Mouse (Mus musculus) myocyte (in vitro differentiated cells): ENCODE results near the gene Itm2b.

Experiments
- CEBPB ChIP-seq: IDR thresholded peaks from 2 replicates; pipeline ENCODE4 v1.6.1; 2011; ENCODE audit warnings: mild to moderate bottlenecking, moderate library complexity; ENCODE audit not compliant: poor library complexity, insufficient read depth, severe bottlenecking
- E2F4 ChIP-seq: IDR thresholded peaks from one replicate; pipeline ENCODE4 v1.6.1; 2011; ENCODE audit warnings: mild to moderate bottlenecking, control low read depth, moderate library complexity; ENCODE audit not compliant: insufficient read depth
- MAX ChIP-seq: IDR thresholded peaks from one replicate; pipeline ENCODE4 v1.6.1; 2011; ENCODE audit warnings: low read depth, mild to moderate bottlenecking, control low read depth
- MYOD1 ChIP-seq, 3 experiments: IDR thresholded peaks; one replicate each; pipeline ENCODE4 v1.6.1; 2011; ENCODE audit warnings: control low read depth in 2 of 3, low read depth in 2 of 3, mild to moderate bottlenecking in 2 of 3, moderate library complexity in 1 of 3; ENCODE audit not compliant: insufficient read length in 2 of 3, control insufficient read depth in 1 of 3
- POLR2A ChIP-seq: IDR thresholded peaks from one replicate; pipeline ENCODE4 v1.6.1; 2011; ENCODE audit warnings: low read depth, mild to moderate bottlenecking, control low read depth, moderate library complexity; ENCODE audit not compliant: insufficient read length
- POLR2AphosphoS2 ChIP-seq: IDR thresholded peaks from one replicate; pipeline ENCODE4 v1.6.1; 2011; ENCODE audit warnings: low read depth, control low read depth; ENCODE audit not compliant: insufficient read length
- REST ChIP-seq: IDR thresholded peaks from one replicate; pipeline ENCODE4 v1.6.1; 2011; ENCODE audit warnings: mild to moderate bottlenecking, control low read depth, moderate library complexity; ENCODE audit not compliant: insufficient read depth, insufficient read length
- TCF12 ChIP-seq: IDR thresholded peaks from one replicate; pipeline ENCODE4 v1.6.1; 2011; ENCODE audit warnings: mild to moderate bottlenecking, control low read depth; ENCODE audit not compliant: poor library complexity, insufficient read depth, severe bottlenecking
- TCF3 ChIP-seq: IDR thresholded peaks from one replicate; pipeline ENCODE4 v1.6.1; 2011; ENCODE audit warnings: low read depth, control low read depth; ENCODE audit not compliant: insufficient read length
- USF1 ChIP-seq: IDR thresholded peaks from one replicate; pipeline ENCODE4 v1.6.1; 2011; ENCODE audit warnings: low read depth, mild to moderate bottlenecking, control low read depth, moderate library complexity

- no peak for TF ChIP-seq CEBPB
- TF ChIP-seq POLR2A: no peak
- no peak for TF ChIP-seq E2F4
- no peak for TF ChIP-seq USF1
- TF ChIP-seq TCF3: no peak
- TF ChIP-seq POLR2AphosphoS2: no peak
- no peak for TF ChIP-seq REST
- TF ChIP-seq MAX: no peak
- TF ChIP-seq MYOD1 (IDR thresholded peaks at IDR 0.05; ENCODE audit: control insufficient read depth in 1 of 3, insufficient read length in 2 of 3, low read depth in 2 of 3): peak in 2 of 3 experiments; percentile 34 to 60
- peak; percentile 18 for TF ChIP-seq TCF12
Measured at GRCm38 (mm10) chr14:73423542-73423941, 38.5 kb upstream of the Itm2b start.
